Mouse (Mus musculus): ENCODE measurements at regions not wholly inside any gene's neighbourhood (a gene's known extent, or its start where the extent isn't known, plus 50 kb on each side); places are given as distances from the start of the nearest gene placed in this dataset.
"Not testable (repeated sequence)": the region's sequence is repeated elsewhere in the genome, so short reads cannot be mapped to it uniquely, and the experiment has no call there.

DNA sequence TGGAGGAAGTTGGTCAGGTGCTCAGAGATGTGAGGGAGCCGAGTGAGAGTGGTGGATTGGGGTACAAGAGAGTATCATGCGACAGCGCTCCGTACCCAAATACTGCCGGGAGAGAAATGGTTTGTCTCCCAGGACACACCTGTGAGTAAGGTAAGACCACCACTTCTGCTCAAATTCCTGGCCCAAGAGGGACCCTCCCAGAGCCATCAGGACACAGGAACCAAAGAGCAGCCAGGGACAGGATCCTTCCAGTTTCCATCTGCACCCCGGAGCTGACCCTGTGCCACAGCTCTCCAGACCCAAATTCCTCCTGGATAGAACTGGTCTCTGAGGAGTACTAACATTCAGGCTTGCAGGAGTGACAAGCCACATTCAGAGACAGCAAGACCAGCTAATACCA, 185.2 kb upstream of the Peli2 start:
- DNase-seq, result no peak

DNA sequence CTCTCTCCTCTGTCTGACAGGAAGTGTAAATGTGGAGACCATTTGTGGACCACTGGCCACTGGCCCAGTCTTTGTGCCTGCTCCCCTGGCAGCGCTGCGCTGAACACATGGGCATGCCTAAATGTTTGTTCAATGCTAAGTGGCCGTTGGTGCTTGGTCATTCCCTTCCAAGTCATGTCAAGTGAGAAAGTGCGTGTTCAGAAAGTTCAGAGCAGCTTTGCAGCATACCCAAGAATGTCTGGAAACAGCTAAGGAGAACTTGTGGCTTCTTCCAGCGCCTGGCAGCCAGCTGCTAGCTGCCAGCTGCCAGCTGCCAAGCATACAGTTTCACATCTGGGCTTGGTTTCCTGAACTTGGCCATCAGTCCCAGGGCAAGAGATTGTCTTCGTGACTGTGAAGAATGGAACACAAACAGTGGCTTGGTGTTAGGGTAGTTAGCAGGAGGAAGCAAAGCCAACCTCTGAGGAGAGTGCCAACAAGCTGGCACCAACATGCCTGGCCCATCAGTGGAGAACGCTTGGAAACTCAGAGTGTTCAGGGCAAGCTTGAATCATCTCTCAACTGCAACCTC, 183.5 kb upstream of the Peli2 start:
- DNase-seq, result no peak

DNA sequence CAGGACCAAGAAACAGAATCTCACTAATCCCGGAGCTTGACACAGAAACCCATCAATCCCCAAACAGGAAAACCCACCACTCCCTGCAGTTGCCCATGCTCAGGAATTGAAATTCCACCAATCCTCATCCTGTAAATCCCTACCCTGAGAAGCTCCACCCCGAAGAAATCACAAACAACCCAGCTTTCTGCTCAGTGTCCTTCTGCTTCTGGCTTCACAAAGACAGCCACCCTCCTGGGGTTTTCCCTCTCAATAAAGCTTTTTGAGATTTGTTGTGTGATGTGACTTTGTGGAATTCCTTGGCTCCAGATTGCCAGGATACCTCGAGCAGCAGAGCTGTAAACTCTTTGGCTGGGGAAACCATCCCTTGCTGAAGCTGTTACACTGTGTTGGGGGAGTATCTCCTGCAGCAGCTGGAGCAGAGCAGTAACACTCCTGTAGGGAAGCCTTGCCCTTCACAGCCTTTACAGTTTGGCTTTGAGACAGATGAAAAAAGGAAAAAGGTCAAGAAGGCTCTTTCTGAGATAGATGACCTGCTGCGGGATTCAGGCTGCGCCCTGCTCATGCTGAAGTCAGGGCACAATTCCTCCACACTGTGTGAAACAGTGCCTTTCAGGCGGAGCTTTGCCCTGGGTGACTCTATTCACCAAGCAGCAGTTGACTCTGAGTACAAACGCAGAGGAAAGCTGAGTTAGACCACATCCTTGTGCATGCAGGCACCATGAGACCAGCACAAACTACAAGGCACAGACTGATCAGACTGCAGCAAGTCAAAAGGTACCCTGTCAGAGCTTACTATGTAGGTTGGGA, 180.6 kb upstream of the Peli2 start:
- DNase-seq, result no peak

DNA sequence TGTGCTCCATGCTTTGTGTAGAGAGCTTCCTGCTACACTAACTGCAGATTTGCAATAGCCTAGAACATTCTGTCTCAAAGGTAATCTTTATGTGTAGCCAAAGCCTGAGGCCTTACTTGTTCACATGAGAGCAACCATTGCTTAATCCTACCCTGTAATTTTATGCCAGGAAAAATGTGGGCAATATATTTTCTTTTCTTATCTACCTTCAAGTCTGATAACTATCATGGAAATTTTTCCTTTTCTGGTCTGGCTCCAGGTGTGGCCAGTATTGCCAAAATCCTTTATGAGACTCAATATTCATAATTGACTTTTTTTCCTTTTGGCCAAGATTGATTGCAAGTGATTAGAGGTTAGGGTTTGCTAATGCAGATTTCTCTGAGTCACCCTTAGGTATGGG, 178.0 kb upstream of the Peli2 start:
- no peak for DNase-seq

DNA sequence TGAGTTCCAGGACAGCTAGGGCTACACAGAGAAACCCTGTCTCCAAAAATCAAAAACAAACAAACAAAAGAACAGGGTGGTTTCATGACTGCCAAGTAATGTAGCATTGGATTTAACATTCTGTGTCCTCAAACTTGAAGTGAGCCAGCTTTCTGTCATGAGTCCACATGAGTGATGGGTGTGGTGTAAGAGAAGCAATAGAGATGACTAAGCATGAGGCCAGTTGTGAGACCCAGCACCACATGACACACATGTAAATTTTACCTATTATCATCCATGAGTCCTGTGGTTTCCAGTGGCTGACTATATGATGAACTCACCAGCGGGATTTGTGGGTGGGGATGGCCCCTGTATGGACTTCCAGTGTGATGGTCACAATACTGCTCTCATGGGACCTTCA, 176.0 kb upstream of the Peli2 start:
- no peak for DNase-seq

DNA sequence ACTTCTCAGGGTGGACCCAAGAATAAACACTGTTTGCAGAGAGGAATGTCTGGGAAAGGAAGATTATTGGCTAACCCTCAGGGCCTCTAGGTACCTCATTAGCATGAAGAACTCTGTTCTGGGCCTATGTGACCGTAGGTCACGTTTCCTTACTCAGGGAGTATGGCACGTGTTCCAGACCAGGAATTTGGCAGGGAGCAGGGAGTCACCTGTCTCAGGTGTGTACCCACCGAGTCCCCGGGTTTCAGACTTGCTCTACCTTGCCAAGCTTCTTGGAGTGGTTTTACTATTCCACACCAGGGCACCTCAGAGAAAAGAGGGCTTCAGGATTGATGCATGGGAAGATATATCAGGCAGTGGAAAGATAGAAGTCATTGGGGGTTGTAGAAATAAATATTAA, 169.6 kb upstream of the Peli2 start:
- peak; percentile 35 to 79 for DNase-seq

DNA sequence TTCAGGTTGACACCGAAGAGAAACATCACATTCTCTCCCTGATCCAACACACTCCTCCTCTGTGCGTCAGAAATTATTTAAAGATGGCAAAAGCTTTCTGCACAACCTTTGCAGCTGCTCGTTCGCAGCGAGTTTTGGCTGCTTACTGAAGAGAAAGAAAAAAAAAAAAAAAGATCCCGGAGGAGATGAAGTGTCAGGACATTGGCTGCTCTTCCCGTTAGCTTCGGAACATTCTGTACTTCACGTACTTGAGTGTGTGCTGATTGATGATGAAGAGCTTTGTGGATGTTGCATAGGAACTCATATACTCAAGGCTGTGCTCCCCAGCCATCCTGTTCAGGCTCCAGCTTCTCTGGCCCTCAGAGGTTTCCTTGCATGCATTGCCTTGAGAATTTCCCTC, 162.5 kb upstream of the Peli2 start:
- DNase-seq, result no peak

DNA sequence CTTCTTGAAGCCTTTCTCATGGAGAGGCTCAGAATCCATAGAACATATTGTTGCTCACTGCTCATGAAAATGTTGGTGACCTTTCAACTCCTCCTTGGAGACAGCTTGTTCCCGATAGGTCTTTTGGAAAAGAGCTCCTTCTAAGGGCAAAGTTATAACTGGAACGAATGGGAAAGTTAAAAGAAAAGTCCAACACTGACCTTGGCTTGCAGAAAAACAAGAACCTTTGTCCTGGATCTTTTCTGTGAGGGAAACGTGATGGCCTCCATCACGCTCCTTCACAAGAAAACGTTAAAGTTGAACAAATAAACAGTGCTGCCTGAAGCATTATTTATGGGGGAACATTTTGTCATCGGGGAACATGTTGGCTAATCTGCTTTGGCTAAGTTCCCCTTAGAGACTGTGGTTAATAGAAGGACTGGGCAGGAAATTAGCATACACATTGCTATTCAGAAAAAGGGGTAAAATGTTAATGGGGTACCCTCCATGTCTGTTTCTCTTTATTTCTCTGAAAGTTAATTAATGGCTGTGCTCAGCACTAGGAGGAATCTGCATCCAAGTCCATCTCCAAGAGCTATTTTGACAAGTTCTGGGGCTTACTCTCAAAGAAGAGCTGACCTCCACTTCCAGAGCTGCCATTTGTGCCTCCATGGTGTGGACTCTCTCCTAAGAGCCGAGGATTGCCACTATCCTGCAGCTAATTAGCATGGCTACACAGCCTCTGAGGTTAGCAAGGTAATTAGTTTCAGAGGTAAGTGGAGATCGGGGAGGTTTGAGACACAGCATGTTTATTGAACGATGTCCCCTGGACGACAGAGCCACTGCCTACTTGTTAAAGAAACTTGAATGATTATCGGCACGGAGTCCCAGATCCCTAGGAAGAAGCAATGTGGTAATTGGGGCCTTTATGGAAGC, 161.0 kb upstream of the Peli2 start:
- DNase-seq, result no peak

DNA sequence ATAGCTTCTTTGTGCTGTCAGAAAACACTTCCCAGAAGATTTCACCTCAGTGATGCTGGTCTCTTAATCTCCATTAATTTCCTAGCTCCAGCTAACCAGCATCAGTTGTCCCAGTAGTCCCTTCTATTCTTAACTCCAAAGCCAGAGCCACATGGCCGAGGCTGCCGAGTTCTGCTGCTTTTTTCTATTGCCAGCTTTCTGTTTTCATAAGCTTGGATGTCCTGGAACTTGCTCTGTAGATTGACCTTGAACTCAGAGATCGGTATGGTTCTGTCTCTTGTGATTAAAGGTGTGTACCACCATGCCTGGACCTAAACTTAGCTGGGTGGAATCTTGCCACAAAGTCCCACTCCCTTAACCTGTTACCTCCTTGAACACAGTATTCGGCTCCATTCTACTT, 155.8 kb upstream of the Peli2 start:
- not testable (repeated sequence) for DNase-seq

DNA sequence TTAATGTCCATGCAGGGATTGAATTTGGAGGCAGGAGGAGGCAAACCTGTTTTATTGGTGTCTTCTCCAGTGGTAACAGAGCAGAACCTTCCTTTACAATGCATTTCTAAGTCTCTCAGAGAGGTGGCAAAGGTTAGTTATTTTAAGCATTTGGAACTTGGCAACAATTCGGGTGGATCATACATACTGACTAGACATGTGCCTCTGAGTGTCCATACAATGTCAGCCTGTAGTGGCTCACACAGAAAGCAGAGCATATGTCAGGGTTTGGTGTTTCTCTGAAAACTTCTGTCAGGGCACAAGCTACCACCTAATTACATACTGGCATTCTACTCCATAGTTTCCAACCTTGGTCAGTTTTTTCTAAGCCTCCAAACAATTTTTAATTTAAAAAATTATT, 150.8 kb upstream of the Peli2 start:
- DNase-seq, result no peak

DNA sequence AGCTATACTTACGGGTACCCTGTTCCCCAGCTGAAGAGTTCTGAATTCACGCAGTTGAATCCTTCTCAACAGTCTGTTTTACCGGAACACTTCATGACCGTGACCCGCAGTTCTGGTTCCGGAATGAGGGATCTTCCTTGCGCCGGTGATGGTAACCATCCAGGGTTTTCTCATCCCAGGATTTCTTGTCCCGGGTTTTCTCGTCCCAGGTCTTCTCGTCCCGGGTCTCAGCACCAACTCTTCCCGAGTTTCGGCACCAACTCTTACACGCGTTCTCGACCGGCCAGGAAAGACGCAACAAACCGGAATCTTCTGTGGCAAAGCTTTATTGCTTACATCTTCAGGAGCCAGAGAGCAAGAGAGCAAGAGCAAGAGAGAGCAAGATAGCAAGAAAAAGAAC, 147.5 kb upstream of the Peli2 start:
- not testable (repeated sequence) for DNase-seq

DNA sequence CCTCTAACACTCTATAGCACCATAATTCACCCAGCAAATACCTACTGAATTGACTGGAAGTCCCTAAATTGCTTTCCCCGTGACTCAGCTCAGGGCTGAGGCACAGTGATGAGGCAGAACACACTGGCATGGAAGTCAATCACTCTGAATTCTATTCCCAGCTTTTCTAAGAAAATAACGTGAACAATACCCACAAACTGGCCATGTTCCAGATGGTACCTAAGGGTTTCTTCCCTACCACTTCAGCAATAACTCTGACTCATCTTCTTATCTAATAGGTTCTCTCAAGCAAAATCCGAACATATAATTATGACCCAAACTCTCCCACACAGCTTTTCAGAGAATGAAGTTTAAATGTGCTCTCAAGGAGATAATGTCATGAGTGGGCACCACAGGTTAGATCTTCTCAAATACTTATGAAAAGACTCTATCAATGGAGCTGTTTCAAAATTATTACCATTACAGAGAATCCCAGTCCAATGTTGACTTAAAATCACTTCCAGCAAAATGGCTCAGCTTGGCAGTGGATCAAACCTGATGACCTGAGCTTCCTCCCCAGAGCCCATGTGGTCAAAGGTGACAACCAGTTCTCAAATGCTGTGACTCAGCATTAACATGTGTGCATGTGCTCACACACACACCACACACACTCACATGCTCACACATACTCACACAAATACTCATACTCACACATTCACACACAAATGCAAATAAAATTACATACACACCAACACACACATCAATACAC, 137.5 kb upstream of the Peli2 start:
- DNase-seq, result peak in 1 of 2 experiments; percentile 11

DNA sequence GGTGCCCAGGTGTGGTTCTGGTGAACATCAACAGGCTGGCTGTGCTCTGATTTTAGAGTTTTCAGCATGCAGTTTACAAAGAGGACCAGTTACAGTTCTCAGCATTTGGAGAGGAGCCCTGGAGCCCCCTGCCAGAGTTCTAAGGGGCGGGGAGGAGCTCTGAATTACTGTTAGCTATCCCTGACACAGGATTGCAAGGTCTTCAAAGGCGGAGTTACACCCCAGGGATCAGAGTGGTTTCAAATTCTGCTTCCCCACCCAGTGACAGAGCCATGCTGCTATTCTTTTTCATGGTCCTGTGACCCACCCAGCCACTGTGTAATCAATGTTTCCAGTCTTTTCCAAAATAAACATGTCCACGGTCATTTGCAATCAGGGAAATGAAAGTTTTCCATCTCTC, 134.1 kb upstream of the Peli2 start:
- DNase-seq, result no peak

DNA sequence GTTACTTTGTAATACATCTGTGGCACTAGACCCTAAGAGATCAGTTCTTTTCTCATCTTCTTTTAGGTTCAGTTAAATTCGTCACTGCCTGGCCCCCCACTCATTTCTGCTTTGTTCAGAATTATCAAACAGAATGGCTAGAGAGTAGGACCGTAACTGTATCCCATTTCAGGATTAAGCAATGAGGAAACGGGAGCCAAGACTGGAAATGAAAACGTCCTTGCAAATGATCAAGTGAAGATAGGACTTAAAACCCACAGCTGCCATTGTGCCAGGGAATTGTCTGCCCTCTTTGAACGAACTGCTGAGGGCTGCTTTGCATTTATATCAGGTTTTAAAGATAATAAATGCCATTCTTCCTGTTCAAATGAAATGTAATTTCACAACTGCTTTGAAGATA, 133.7 kb upstream of the Peli2 start:
- no peak for DNase-seq

DNA sequence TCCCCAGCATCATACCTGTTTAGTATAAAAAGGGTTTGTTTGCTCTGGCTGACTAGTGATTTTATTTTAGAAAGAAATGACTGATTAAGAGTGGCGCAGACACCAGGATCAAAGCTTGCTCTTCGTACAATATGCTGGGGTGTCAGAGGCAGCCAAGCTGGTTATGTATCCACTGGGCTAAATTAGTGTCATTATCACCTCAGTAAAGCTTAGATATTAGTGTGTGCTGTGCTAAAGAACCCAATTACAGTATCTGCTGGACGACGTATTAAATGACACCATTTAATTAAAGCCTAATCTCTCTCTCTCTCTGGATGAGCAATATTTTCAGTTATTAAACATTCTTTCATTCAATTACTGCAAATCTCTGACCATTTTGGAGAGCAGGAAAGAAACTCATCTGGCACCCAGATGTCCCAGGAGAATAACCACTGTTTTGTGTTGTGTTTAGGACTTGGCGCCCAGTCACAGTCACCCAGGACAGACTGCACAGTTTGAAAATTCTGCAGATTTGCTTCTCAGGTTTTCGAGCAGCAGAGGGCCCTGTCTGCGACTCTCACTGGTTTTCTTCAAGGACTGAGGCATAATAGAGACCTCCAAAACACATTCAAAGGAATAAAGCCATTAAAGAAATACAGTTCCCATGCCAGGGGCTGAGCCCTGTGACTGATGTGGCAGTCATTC, 133.1 kb upstream of the Peli2 start:
- no peak for DNase-seq

DNA sequence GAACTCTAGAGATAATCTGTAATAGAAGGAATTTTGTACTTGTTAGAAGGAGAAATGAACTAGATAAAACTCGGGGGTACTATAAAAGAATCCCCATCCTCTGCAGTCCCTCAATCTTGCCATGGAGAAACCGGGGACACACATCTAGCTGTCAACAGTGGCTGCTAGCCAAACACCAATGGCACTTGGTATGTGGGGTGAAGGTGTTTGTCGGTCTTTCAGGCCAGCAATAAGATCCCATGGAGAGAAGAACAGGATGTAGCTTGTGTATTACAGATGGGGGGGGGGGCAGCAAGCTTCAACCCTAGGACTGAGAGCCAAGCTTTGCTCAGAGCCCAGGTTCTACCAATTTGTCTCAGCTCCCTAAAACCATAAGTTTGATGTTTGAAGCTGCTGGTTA, 132.5 kb upstream of the Peli2 start:
- no peak for DNase-seq

DNA sequence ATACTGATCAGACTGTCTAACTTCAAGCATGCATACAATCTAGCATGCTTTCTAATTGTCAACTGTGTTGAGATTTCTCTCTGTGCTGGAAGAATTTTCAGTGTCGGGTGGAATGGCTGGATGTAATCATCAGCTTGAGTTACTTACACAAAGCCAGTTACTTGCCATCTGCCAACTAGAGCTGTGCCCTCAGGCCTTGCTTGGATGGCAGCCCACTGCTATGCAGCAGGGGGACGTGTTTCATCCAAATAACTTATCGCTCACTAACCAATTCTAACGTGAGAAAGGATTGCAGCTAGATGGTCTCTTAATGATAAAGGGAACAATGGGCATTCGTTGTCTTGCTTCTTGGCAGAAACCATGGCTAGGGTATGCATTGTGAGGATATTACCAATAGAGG, 131.3 kb upstream of the Peli2 start:
- peak in 1 of 2 experiments; percentile 53 for DNase-seq

DNA sequence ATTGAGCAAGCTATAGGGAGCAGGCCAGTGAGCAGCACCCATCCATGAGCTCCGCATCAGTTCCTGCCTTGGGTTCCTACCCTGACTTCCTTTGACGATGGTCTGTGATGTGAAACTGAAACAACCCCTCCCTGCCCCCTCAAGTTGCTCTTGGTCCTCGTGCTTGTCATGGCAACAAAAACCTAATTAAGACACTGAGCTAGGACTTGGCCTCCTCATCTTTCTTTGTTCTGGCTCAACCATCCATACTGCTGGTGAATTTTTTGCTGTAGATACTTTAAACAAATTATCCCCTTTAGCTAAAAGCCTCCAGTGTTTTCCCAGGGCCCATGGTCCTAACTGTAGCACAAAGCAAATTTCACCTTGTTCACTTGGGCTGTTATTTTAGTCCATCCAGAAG, 129.9 kb upstream of the Peli2 start:
- no peak for DNase-seq

DNA sequence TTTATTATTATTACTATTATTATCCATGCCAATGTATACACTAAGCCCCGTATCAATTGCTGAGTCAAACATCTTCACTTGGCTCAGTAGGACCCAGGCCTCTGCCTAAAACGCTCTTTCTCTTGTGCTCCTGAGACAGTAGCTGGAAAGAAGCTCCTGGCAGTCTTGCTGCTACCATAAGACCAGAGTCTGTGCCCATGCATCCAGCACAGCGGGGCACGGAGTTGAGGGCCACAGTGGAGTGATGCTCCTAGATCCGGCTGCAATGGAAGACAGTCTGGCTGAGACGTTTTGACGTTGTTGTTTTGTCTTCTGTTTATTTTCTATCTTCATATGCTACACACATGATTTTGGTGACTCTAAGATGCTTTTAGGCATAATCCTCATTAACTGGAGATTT, 129.1 kb upstream of the Peli2 start:
- DNase-seq, result no peak

DNA sequence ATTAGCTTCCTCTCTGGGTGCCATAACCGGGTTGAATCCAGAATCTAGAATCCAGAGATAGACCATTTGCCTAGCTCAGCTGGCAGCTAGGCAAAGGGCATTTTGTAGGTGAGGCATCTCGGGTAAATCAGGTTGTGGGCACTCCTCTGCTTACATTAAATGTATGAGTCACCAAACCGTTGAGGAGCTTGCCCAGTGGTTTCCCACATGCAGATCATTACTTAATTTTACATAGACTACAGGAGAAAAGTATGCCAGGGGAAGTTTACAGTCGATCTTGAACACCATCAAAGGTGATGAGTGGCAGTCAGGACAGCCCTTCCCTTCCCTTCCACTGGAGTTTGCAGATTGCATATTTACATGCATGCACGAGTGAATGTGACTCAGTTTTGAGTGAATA, 128.5 kb upstream of the Peli2 start:
- DNase-seq, result no peak

DNA sequence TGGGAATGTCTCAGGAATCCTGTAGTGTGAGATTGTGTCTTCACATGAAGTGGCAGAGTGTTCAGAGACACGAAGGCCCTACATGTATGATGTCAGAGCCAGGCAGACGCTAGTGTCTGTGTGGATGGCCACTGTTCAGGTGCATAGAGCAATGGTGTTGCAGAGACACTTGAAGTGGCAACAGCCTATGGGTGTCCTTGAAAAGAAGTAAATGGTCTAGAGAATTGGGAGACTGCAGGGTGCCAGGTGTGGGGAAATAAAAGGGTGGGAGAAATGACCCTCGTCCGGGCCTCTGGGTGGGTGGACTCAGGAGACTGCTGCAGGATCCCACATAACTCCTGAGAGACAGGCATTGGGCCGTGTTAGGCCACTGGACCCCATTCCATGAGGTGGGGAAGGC, 127.8 kb upstream of the Peli2 start:
- DNase-seq, result no peak

DNA sequence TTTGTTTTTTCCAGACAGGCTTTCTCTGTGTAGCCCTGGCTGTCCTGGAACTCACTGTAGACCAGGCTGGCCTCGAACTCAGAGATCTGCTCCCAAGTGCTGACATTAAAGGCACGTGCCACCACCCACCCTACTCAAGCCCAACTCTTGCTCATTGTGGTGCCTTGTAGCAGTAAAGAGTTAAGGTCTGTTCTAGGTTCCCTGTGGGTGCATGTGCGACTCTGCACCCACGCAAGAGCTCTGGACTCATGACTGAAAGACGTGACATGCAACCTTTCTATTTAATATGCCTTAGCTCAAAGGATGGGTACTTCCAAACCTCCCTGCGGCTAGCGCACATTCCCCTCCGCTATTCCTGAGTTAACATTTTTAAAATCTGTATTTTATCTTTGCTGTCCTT, 121.7 kb upstream of the Peli2 start:
- DNase-seq, result no peak
